Mouse (Mus musculus): Measurements from ENCODE around the gene Uba1y. TPM values are rescaled to one million over a fixed set of nuclear protein-coding genes. Genes with fewer than 3 reads are reported as not detected.
A peak's percentile ranks its signal among the peaks of the same experiment; 100 is the strongest.
"Not testable (repeated sequence)": the region's sequence is repeated elsewhere in the genome, so short reads cannot be mapped to it uniquely, and the experiment has no call there.

The Uba1y gene
- polyA plus RNA-seq (2016; fragmentation: Nextera tagmentation; extraction: Ambion mirVana), result not detected in 2 replicates

- Histone ChIP-seq H3K27ac (replicated peaks) (no peak within 1 kb of the TSS), H3K27me3 (replicated peaks; ENCODE audit: low read depth, poor library complexity, severe bottlenecking) (no peaks in the 10 kb centered on the region), H3K4me3 (no peak within 1 kb of the TSS), H3K36me3 (replicated peaks) (no peaks in the 10 kb centered on the region), H3K9me3 (no peaks in the 10 kb centered on the region), H3K4me1 (no peaks in the 10 kb centered on the region)
- 98% methylated on average over 12 of the region's 15 CpGs for WGBS
- no peak for DNase-seq (ENCODE audit: low spot score)
Measured at GRCm38 (mm10) chrY:818396-818795, at the start of gene Uba1y. TSS of gene Uba1y (plus strand) at chrY:818649.

GRCm38 (mm10) chrY:797309-797708, 21.1 kb upstream of the Uba1y start, which contains the start of gene Zfy1:
TSS of gene Zfy1 (minus strand) at chrY:797409.
- not testable (repeated sequence) for H3K36me3 ChIP-seq (replicated peaks); H3K27me3 ChIP-seq (replicated peaks; ENCODE audit: low read depth, poor library complexity, severe bottlenecking); H3K9me3 ChIP-seq; H3K27ac ChIP-seq (replicated peaks); DNase-seq (ENCODE audit: low spot score); H3K4me3 ChIP-seq; H3K4me1 ChIP-seq
- WGBS, result 95% methylated on average over 4 of the region's 11 CpGs

- peak; percentile 67 for DNase-seq (ENCODE audit: low spot score)
- WGBS, result under 1% methylated on average over 15 of the region's 15 CpGs
- Histone ChIP-seq H3K4me3 (peak overlapping the region; percentile 35; the same call in 1 of the 2 replicates), H3K36me3 (replicated peaks) (no peaks in the 10 kb centered on the region), H3K27ac (replicated peaks) (peak overlapping the region; percentile 51), H3K9me3 (no peaks in the 10 kb centered on the region), H3K27me3 (replicated peaks; ENCODE audit: low read depth, poor library complexity, severe bottlenecking) (no peaks in the 10 kb centered on the region), H3K4me1 (no peaks in the 10 kb centered on the region)
Measured at GRCm38 (mm10) chrY:808991-809661, 9.3 kb upstream of the Uba1y start.

GRCm38 (mm10) chrY:872404-872803, 54.0 kb downstream of the Uba1y start:
- Histone ChIP-seq H3K4me1 (no peaks in the 10 kb centered on the region), H3K9me3 (no peaks in the 10 kb centered on the region), H3K27me3 (replicated peaks; ENCODE audit: low read depth, poor library complexity, severe bottlenecking) (no peaks in the 10 kb centered on the region), H3K36me3 (replicated peaks) (no peaks in the 10 kb centered on the region), H3K27ac (replicated peaks) (no peak overlapping the region), H3K4me3 (no peak overlapping the region)
- no peak for DNase-seq (ENCODE audit: low spot score)

GRCm38 (mm10) chrY:872855-873549, 54.6 kb downstream of the Uba1y start:
- Histone ChIP-seq H3K4me3 (no peak overlapping the region), H3K27me3 (replicated peaks; ENCODE audit: low read depth, poor library complexity, severe bottlenecking) (no peaks in the 10 kb centered on the region), H3K27ac (replicated peaks) (no peak overlapping the region), H3K9me3 (no peaks in the 10 kb centered on the region), H3K36me3 (replicated peaks) (no peaks in the 10 kb centered on the region), H3K4me1 (no peaks in the 10 kb centered on the region)
- peak; percentile 7 for DNase-seq (ENCODE audit: low spot score)
- WGBS, result 29% methylated on average over 18 of the region's 18 CpGs

Other genes starting within 250 kb of the Uba1y start
- gene Zfy1, start 21.2 kb upstream of the Uba1y start, polyA plus RNA-seq (2016; fragmentation: Nextera tagmentation; extraction: Ambion mirVana), result not detected in 2 replicates
- gene Kdm5d, start 79.1 kb downstream of the Uba1y start, polyA plus RNA-seq (2016; fragmentation: Nextera tagmentation; extraction: Ambion mirVana), result 10.4 and 13.8 TPM in 2 replicates
- gene Eif2s3y, start 191.9 kb downstream of the Uba1y start, polyA plus RNA-seq (2016; fragmentation: Nextera tagmentation; extraction: Ambion mirVana), result 20.0 and 27.6 TPM in 2 replicates